Mouse (Mus musculus): ENCODE data around the gene Gzmf. TPM values are rescaled to one million over a fixed set of nuclear protein-coding genes. Genes with fewer than 3 reads are reported as not detected.
"Not testable (repeated sequence)": the region's sequence is repeated elsewhere in the genome, so short reads cannot be mapped to it uniquely, and the experiment has no call there.

The Gzmf gene
- polyA plus RNA-seq, 1 experiment from 2014 or later: not detected

GRCm38 (mm10) chr14:56159479-56159878 is 51.7 kb downstream of the Gzmf start, which contains the start of gene Gzmg:
TSS of gene Gzmg (minus strand) at chr14:56159579.
- not testable (repeated sequence) for H3K4me2 ChIP-seq; H3K9me3 ChIP-seq; H3K27ac ChIP-seq; H3K27me3 ChIP-seq; H3K4me1 ChIP-seq; H3K4me3 ChIP-seq (replicated peaks); H3K9ac ChIP-seq; ATAC-seq (ENCODE audit: low FRiP score); H3K36me3 ChIP-seq (replicated peaks)
- WGBS: 79% methylated on average over 2 of the region's 2 CpGs

GRCm38 (mm10) chr14:56155340-56155739 is 55.9 kb downstream of the Gzmf start:
- ATAC-seq (ENCODE audit: low FRiP score): no peak

More at GRCm38 (mm10) chr14:56155340-56155739, 55.9 kb downstream of the Gzmf start:
- Histone ChIP-seq H3K4me3 (replicated peaks) (no peak overlapping the region), H3K4me1 (no peaks in the 10 kb centered on the region), H3K9me3 (no peaks in the 10 kb centered on the region), H3K4me2 (no peak overlapping the region), H3K36me3 (replicated peaks) (no peaks in the 10 kb centered on the region), H3K27ac (no peak overlapping the region), H3K27me3 (no peaks in the 10 kb centered on the region), H3K9ac (no peak overlapping the region)
- WGBS: 70% methylated on average over 2 of the region's 2 CpGs

Other genes starting within 250 kb of the Gzmf start
- not detected in 2 replicates for gene Mcpt1, start 193.4 kb downstream of the Gzmf start, polyA plus RNA-seq (2016; fragmentation: Nextera tagmentation; extraction: Ambion mirVana)
- gene Mcpt9, start 180.9 kb downstream of the Gzmf start, polyA plus RNA-seq (2016; fragmentation: Nextera tagmentation; extraction: Ambion mirVana): not detected in 2 replicates
- not detected in 2 replicates for gene Mcpt2, start 169.4 kb downstream of the Gzmf start, polyA plus RNA-seq (2016; fragmentation: Nextera tagmentation; extraction: Ambion mirVana)
- gene Mcpt4, start 149.1 kb downstream of the Gzmf start, polyA plus RNA-seq (2016; fragmentation: Nextera tagmentation; extraction: Ambion mirVana): not detected in 2 replicates
- gene Mcpt8, start 126.1 kb downstream of the Gzmf start, polyA plus RNA-seq (2016; fragmentation: Nextera tagmentation; extraction: Ambion mirVana): not detected in 2 replicates
- not detected in 2 replicates for gene Ctsg, start 108.8 kb downstream of the Gzmf start, polyA plus RNA-seq (2016; fragmentation: Nextera tagmentation; extraction: Ambion mirVana)
- not detected in 2 replicates for gene Gzme, start 90.8 kb downstream of the Gzmf start, polyA plus RNA-seq (2016; fragmentation: Nextera tagmentation; extraction: Ambion mirVana)
- gene Gzmd, start 78.8 kb downstream of the Gzmf start, polyA plus RNA-seq (2016; fragmentation: Nextera tagmentation; extraction: Ambion mirVana): not detected in 2 replicates
- gene Gzmg, start 51.8 kb downstream of the Gzmf start, polyA plus RNA-seq (2016; fragmentation: Nextera tagmentation; extraction: Ambion mirVana): not detected in 2 replicates
- not detected in 2 replicates for gene Gzmn, start 36.8 kb downstream of the Gzmf start, polyA plus RNA-seq (2016; fragmentation: Nextera tagmentation; extraction: Ambion mirVana)
- gene Gzmc, start 23.2 kb upstream of the Gzmf start, polyA plus RNA-seq (2016; fragmentation: Nextera tagmentation; extraction: Ambion mirVana): not detected in 2 replicates
- not detected in 2 replicates for gene Gzmb, start 50.8 kb upstream of the Gzmf start, polyA plus RNA-seq (2016; fragmentation: Nextera tagmentation; extraction: Ambion mirVana)
- gene Atp12a, start 153.7 kb upstream of the Gzmf start, polyA plus RNA-seq (2016; fragmentation: Nextera tagmentation; extraction: Ambion mirVana): 0.06 and 0.10 TPM in 2 replicates
- gene Rnf17, start 191.2 kb upstream of the Gzmf start, polyA plus RNA-seq (2016; fragmentation: Nextera tagmentation; extraction: Ambion mirVana): 0.93 and 1.1 TPM in 2 replicates